ENCODE assay signal across 9 mouse cellular contexts in the genomic region with DNA sequence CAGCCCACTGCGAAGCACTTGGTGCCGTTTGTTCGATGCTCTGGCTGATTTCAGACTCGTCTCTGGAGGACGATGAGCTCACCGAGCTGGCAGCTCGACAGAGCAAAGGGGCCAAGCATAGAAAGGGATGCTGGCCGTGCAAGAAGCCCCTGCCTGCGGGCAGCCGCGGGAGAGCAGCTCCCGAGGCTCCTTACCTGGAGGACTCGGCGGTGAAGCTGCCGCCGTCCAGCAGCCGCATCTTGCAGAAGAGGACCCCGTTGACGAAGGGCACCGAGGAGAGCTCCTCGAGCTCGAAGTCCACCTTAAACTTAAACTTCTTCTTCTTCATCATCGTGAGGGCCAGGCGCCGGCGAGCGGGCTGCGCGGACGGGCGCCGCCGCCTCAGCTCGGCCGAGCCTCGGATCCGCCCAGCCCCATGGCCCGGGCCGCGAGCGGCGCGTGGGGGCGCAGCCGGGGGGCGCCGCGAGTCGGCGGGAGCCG. TPM values are rescaled to one million over a fixed set of nuclear protein-coding genes. Genes with fewer than 3 reads are reported as not detected.
DNase-seq lines count a peak whose midpoint lies in the region; ATAC-seq and TF ChIP-seq lines count a peak whose summit lies in the region.
"Had no signal": no experiment of that assay in that cellular context is flagged by ENCODE, and none has a peak within 500 bp of the region (broad histone marks: within the 10 kb centered on the region; RNA-seq: fewer than 3 reads in every experiment).

No protein-coding gene starts in this region.

- no peak for TF ChIP-seq POLR2A in spleen, adult 2 months (IDR thresholded peaks at IDR 0.05; ENCODE audit: low read depth, low read length)

- H3K9me3 ChIP-seq in kidney, embryonic 15.5 days (replicated peaks): no peaks in the 10 kb centered on the region

- H3K4me1 ChIP-seq in kidney, embryonic 15.5 days: peaks cover 24% of the 10 kb centered on the region
- H3K4me1 ChIP-seq in spleen, adult 2 months (ENCODE audit: control insufficient read depth, insufficient read depth, insufficient read length): 0 out of 2 replicates have a peak, but pooled peaks cover 3% of the 10 kb centered on the region

- peak overlapping the region; percentile 90 for H3K4me2 ChIP-seq in kidney, embryonic 15.5 days

- no peak for TF ChIP-seq CTCF in spleen, adult 2 months (IDR thresholded peaks at IDR 0.05; ENCODE audit: extremely low read depth, insufficient read depth, insufficient read length, insufficient replicate concordance)

- WGBS in kidney, embryonic 15.5 days: under 1% methylated on average over 51 of the region's 51 CpGs
- WGBS in spleen, adult 2 months: under 1% methylated on average over 51 of the region's 51 CpGs

- H3K27me3 ChIP-seq in kidney, embryonic 15.5 days: no peaks in the 10 kb centered on the region
- H3K27me3 ChIP-seq in spleen, adult 2 months (ENCODE audit: control insufficient read depth, insufficient read depth, low read length): no peaks in the 10 kb centered on the region

- peak overlapping the region; percentile 75 for H3K4me3 ChIP-seq in kidney, embryonic 15.5 days (replicated peaks)
- peak overlapping the region; percentile 75 for H3K4me3 ChIP-seq in spleen, adult 2 months (ENCODE audit: extremely low read depth, insufficient read depth, insufficient read length)

- H3K36me3 ChIP-seq in kidney, embryonic 15.5 days: no peaks in the 10 kb centered on the region
- no peaks in the 10 kb centered on the region for H3K36me3 ChIP-seq in spleen, adult 2 months (ENCODE audit: control insufficient read depth, insufficient read depth, low read length)

- peak overlapping the region; percentile 78 for H3K9ac ChIP-seq in kidney, embryonic 15.5 days

- peak overlapping the region; percentile 81 for H3K27ac ChIP-seq in kidney, embryonic 15.5 days
- H3K27ac ChIP-seq in spleen, adult 2 months (ENCODE audit: insufficient read depth, low read length): peak overlapping the region; percentile 47

- peak; percentile 59 for DNase-seq in embryo, embryonic 10 days (ENCODE audit: low spot score)
- DNase-seq in embryo, embryonic 11 days: no peak
- peak; percentile 70 for DNase-seq in embryo, embryonic 9.5 days (ENCODE audit: extremely low spot score)
- peak; percentile 46 to 67 for DNase-seq in heart, adult 18-20 months
- peak in 1 of 2 experiments; percentile 18 for DNase-seq in spleen, adult 2 months (ENCODE audit: low read depth in 1 of 2, low spot score in 2 of 2)

- ATAC-seq in activated CD4-positive, CD25-positive, alpha-beta regulatory T cell, adult 4 months: peak; percentile 29
- ATAC-seq in kidney, embryonic 15.5 days (replicated peaks; ENCODE audit: low FRiP score): peak; percentile 85
- ATAC-seq in megakaryocyte, adult 5-6 weeks (ENCODE audit: poor library complexity, severe bottlenecking): 0 out of 2 replicates have a peak, but pooled peaks have one; percentile 1

RNA-seq across cellular contexts. Expression of a gene that starts 0.4 kb away (rescaled TPM):
- 1 to 10 TPM; 3.2 to 4.4 TPM for polyA plus RNA-seq in activated CD4-positive, CD25-positive, alpha-beta regulatory T cell, adult 4 months (2017; shearing (Covaris generic))
- 10 to 100 TPM; 13.0 to 13.8 TPM for total RNA-seq in heart, adult 18-20 months (2021)
- polyA plus RNA-seq in kidney, embryonic 15.5 days (2015; fragmentation: Nextera tagmentation; extraction: Ambion mirVana): 4.7 and 4.9 TPM in 2 replicates
- total RNA-seq in megakaryocyte, adult 5-6 weeks (2015): 30.7 and 33.5 TPM in 2 replicates
- 41.3 and 42.0 TPM in 2 replicates for total RNA-seq in megakaryocyte, adult 5-6 weeks (2017)
- polyA plus RNA-seq in spleen, adult 2 months (2012; rRNA removed): 1.8 and 2.5 TPM in 2 replicates

RNA-seq across cellular contexts. Expression of a gene that starts 53.2 kb away (rescaled TPM):
- polyA plus RNA-seq in activated CD4-positive, CD25-positive, alpha-beta regulatory T cell, adult 4 months (2017; shearing (Covaris generic)): not detected
- total RNA-seq in heart, adult 18-20 months (2021): not detected
- polyA plus RNA-seq in kidney, embryonic 15.5 days (2015; fragmentation: Nextera tagmentation; extraction: Ambion mirVana): not detected in 2 replicates
- total RNA-seq in megakaryocyte, adult 5-6 weeks (2015): not detected in 2 replicates
- not detected in 2 replicates for total RNA-seq in megakaryocyte, adult 5-6 weeks (2017)
- polyA plus RNA-seq in spleen, adult 2 months (2012; rRNA removed): not detected in 2 replicates
- total RNA-seq: heart, postnatal 36 days had no signal

Comparison
In these comparisons a context has a peak if more than half of its experiments do, and no peak if none do; other contexts are left out.
1. ATAC-seq: peak in every context shown above with its lines; median percentile 85 in kidney, embryonic 15.5 days; 29 in activated CD4-positive, CD25-positive, alpha-beta regulatory T cell, adult 4 months; 1 in megakaryocyte, adult 5-6 weeks.